Mouse (Mus musculus) heart, embryonic 13.5 days (tissue): ENCODE data around the gene Pah. TPM values are rescaled to one million over a fixed set of nuclear protein-coding genes. Genes with fewer than 3 reads are reported as not detected.

Experiments used
- ATAC-seq: fragments of 200-750 bp; cut with Nextera tagmentation; 2 replicates; pipeline ENCODE4 v1.8.0; 2017; ENCODE audit warnings: moderate TSS enrichment; ENCODE audit not compliant: insufficient number of reproducible peaks, low FRiP score, low TSS enrichment; ENCODE audit errors: extremely low read depth
- H3K27ac ChIP-seq: fragments of 300-500 bp; sonication (generic); replicated peaks from 2 replicates; pipeline ENCODE4 v1.5.1; 2015; ENCODE audit warnings: moderate library complexity, mild to moderate bottlenecking, inconsistent platforms
- H3K27me3 ChIP-seq: fragments of 300-500 bp; sonication (generic); replicated peaks from 2 replicates; pipeline ENCODE4 v1.6.1; 2015; ENCODE audit warnings: mild to moderate bottlenecking, inconsistent platforms
- H3K36me3 ChIP-seq: fragments of 300-500 bp; sonication (generic); 2 replicates; pipeline ENCODE4 v1.6.1; 2015; ENCODE audit warnings: mild to moderate bottlenecking, inconsistent platforms
- H3K4me1 ChIP-seq: fragments of 300-500 bp; sonication (generic); 2 replicates; pipeline ENCODE4 v1.6.1; 2015; ENCODE audit warnings: inconsistent platforms
- H3K4me2 ChIP-seq: fragments of 300-500 bp; sonication (generic); 2 replicates; pipeline ENCODE4 v1.6.1; 2015; ENCODE audit warnings: inconsistent platforms, mild to moderate bottlenecking, moderate library complexity
- H3K4me3 ChIP-seq: fragments of 300-500 bp; sonication (generic); 2 replicates; pipeline ENCODE4 v1.5.1; 2015; ENCODE audit warnings: moderate library complexity, mild to moderate bottlenecking, inconsistent platforms
- H3K9ac ChIP-seq: fragments of 300-500 bp; sonication (generic); 2 replicates; pipeline ENCODE4 v1.6.1; 2015; ENCODE audit warnings: inconsistent platforms, mild to moderate bottlenecking, moderate library complexity
- H3K9me3 ChIP-seq: fragments of 300-500 bp; sonication (generic); 2 replicates; pipeline ENCODE4 v1.6.1; 2016; ENCODE audit warnings: inconsistent platforms
- WGBS: fragments of 180-500 bp; shearing (Covaris S2); methylation state at CpG from one replicate; pipeline ENCODE4 v1.1.7; 2015; ENCODE audit warnings: mixed read lengths; 5-methylcytosine and 5-hydroxymethylcytosine counted together
- polyA plus RNA-seq: library from polyadenylated mRNA; unstranded; fragments of >200 nt; fragmentation: Nextera tagmentation; extraction: Ambion mirVana; gene quantifications from 2 replicates; pipeline ENCODE4 v1.2.1, GENCODE M21; 2015

Pah gene
- polyA plus RNA-seq, 1 experiment from 2014 or later, result 0.20 TPM

DNA sequence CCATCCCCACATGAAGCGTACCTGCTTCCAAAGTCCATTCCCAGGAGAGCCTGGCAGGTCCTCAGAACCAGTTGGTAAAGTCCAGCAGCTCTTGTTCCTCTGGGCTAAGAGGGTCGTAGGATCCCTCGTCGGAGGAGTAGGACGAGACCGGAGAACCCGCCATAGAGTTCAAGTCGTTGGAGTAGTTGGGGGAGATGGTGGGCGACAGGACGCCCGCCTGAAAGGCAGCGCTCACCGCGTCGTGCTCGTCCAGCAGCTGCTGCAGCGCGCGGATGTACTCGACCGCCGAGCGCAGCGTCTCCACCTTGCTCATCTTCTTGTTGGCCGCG lies 29.3 kb upstream of the Pah start:
- peak overlapping the region; percentile 99 for H3K4me2 ChIP-seq
- ATAC-seq, result no peak
- under 1% methylated on average over 26 of the region's 26 CpGs for WGBS
- H3K27me3 ChIP-seq, result peaks cover 99% of the 10 kb centered on the region
- H3K36me3 ChIP-seq, result no peaks in the 10 kb centered on the region
- H3K27ac ChIP-seq, result no peak overlapping the region
- H3K9me3 ChIP-seq, result no peaks in the 10 kb centered on the region
- peaks cover 20% of the 10 kb centered on the region for H3K4me1 ChIP-seq
- H3K4me3 ChIP-seq, result peak overlapping the region; percentile 67
- H3K9ac ChIP-seq, result peak overlapping the region; percentile 69; the same call in 1 of the 2 replicates

DNA sequence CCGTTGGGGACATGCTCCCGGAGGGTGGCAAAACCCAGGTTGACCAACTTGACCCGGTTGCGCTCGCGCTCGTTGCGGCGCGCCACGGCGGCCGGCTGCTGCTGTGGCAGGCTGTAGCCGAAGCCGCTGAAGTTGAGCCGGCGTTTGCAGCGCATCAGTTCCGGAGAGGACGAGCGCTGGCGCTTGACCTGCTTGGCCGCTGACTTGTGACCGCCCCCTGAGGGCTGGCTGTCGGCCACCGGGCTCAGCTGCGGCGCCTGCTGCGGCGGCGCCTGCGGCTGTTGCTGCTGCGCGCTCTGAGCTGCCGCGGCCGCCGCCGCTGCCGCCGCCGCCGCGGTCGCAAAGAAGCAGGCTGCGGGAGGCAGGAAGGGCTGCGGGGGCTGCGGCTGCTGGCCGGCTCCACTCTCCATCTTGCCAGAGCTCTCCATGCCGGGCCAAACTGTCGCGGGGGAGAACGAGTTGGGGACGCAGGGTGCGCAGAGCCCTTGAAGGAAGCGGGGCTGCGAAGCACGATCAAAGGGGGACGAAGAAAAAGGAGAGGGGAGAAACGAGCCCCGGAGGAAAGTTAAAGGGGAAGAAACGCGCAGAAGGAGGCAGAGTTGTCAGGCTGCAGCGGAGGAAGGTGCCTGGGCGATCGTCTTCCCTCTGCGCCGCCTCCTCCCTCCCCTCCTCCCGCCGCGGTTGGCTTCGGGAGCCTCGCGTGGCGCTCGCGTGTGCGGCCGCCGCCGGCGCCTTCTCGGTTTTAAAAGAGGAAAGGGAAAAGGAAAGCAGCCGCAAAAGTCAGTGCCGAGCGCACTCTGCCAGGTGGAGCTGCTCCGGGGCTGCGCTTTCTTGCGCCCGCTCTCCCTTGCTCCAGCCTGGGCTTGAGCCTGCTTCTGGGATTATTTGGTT lies 28.7 kb upstream of the Pah start:
- no peak overlapping the region for H3K27ac ChIP-seq
- H3K4me2 ChIP-seq, result peak overlapping the region; percentile 99
- H3K4me1 ChIP-seq, result peaks cover 20% of the 10 kb centered on the region
- WGBS, result under 1% methylated on average over 73 of the region's 90 CpGs
- peak overlapping the region; percentile 67 for H3K4me3 ChIP-seq
- no peak for ATAC-seq
- peak overlapping the region; percentile 69 for H3K9ac ChIP-seq
- no peaks in the 10 kb centered on the region for H3K36me3 ChIP-seq
- peaks cover 96% of the 10 kb centered on the region for H3K27me3 ChIP-seq
- H3K9me3 ChIP-seq, result peaks cover 2% of the 10 kb centered on the region; the same call in 1 of the 2 replicates

DNA sequence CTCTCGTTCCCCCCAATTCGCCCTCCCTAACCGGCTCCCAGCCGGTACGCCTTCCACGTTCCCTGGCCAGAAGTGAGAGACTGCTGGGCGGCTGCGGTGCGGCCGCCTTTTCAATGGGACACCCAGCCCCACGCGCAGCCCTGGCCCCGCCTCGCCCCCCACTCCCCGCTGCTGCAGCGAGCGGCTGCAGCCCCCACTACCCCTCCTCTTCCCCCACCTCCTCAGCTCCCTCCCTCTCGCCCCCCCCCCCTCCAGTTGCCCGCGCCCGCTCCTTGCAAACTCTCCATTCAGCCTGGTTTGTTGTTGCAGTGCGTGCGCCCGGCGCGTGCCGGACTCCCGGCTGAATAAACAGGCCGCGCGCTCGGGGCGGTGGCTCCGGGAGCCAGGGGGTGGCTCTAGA lies 28.0 kb upstream of the Pah start, which contains the start of gene Ascl1:
TSS of gene Ascl1 (minus strand) at position 85 of the 400 bp plus-strand sequence.
- no peak for ATAC-seq
- H3K9ac ChIP-seq, result peak within 1 kb of the TSS; percentile 69
- H3K27ac ChIP-seq, result no peak within 1 kb of the TSS
- H3K4me1 ChIP-seq, result peaks cover 19% of the 10 kb centered on the region
- peaks cover 96% of the 10 kb centered on the region for H3K27me3 ChIP-seq
- peaks cover 6% of the 10 kb centered on the region; the same call in 1 of the 2 replicates for H3K9me3 ChIP-seq
- WGBS, result under 1% methylated on average over 33 of the region's 34 CpGs
- peak within 1 kb of the TSS; percentile 99 for H3K4me2 ChIP-seq
- H3K36me3 ChIP-seq, result no peaks in the 10 kb centered on the region
- peak within 1 kb of the TSS; percentile 67 for H3K4me3 ChIP-seq

DNA sequence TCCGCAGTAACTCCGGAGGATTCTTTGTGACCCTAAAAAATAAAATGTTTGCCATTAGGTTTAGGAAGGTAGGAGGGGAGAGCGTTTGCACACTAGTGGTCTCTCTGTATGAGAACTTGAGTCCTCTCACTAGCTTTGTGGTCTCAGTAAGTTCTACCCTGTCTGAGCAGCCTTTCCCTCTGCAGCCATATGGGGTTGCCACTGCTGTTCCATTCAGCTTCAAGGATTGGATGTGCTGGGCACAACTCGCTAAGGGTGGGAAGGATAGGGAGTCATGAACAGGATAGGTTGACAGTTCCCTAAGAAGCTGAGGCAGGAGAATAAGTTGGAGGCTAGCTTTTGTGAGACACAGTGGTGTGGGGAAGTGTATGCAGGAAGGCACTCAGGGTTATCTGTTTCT lies 27.4 kb upstream of the Pah start:
- ATAC-seq, result no peak
- WGBS, result 2% methylated on average over 4 of the region's 4 CpGs
- Histone ChIP-seq H3K4me1 (peaks cover 17% of the 10 kb centered on the region), H3K9me3 (peaks cover 6% of the 10 kb centered on the region; the same call in 1 of the 2 replicates), H3K9ac (no peak overlapping the region), H3K27me3 (peaks cover 96% of the 10 kb centered on the region), H3K27ac (no peak overlapping the region), H3K4me2 (peak overlapping the region; percentile 99), H3K36me3 (no peaks in the 10 kb centered on the region), H3K4me3 (peak overlapping the region; percentile 67)

DNA sequence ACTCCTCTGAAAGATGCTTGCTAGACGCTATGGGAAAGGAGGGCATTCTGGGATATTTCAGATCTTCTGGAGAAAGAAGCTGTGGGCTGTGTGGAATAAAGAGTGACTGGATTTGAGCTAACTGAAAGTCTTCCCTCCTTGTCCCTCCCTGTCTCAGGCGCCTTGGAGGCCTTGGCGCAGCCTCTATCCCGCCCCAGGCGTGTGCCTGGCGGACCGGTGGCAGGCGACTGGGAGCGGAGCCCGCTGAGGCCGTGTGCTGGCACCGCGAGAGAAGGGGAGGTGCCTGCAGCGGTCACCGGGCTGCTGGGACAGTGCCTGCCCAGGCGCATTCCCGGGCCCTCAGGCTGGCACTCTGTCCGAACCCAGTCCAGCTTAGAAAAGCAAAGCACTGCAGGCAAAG lies 27.0 kb upstream of the Pah start:
- H3K4me3 ChIP-seq, result peak overlapping the region; percentile 67
- no peak for ATAC-seq
- H3K9ac ChIP-seq, result no peak overlapping the region
- no peak overlapping the region for H3K27ac ChIP-seq
- peaks cover 96% of the 10 kb centered on the region for H3K27me3 ChIP-seq
- peak overlapping the region; percentile 99 for H3K4me2 ChIP-seq
- WGBS, result under 1% methylated on average over 18 of the region's 18 CpGs
- no peaks in the 10 kb centered on the region for H3K36me3 ChIP-seq
- peaks cover 17% of the 10 kb centered on the region for H3K4me1 ChIP-seq
- H3K9me3 ChIP-seq, result peaks cover 6% of the 10 kb centered on the region; the same call in 1 of the 2 replicates

DNA sequence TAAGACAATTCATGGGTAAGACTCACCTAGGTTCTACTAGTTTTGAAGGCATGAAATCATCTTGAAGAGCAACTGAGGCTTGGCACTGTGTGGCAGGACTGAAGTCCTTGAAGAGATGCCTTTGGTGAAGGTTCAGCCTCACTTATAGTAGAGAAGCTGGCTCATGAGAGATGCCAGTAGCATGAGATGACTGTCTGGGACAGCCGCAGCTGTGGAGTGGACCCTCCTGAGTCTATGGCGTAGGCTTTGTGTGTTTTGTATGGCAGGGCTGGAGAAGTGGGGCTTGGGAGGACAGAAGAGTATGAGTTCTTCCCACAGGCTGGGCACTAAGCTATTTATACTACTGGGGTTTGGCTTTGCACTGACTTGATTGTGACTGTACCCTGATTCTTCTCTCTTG lies 24.5 kb upstream of the Pah start:
- peaks cover 6% of the 10 kb centered on the region; the same call in 1 of the 2 replicates for H3K9me3 ChIP-seq
- no peaks in the 10 kb centered on the region for H3K36me3 ChIP-seq
- peaks cover 17% of the 10 kb centered on the region for H3K4me1 ChIP-seq
- H3K9ac ChIP-seq, result no peak overlapping the region
- no peak overlapping the region for H3K4me2 ChIP-seq
- no peak for ATAC-seq
- WGBS, result 75% methylated on average over 2 of the region's 2 CpGs
- no peak overlapping the region for H3K4me3 ChIP-seq
- H3K27me3 ChIP-seq, result peaks cover 98% of the 10 kb centered on the region
- H3K27ac ChIP-seq, result no peak overlapping the region

DNA sequence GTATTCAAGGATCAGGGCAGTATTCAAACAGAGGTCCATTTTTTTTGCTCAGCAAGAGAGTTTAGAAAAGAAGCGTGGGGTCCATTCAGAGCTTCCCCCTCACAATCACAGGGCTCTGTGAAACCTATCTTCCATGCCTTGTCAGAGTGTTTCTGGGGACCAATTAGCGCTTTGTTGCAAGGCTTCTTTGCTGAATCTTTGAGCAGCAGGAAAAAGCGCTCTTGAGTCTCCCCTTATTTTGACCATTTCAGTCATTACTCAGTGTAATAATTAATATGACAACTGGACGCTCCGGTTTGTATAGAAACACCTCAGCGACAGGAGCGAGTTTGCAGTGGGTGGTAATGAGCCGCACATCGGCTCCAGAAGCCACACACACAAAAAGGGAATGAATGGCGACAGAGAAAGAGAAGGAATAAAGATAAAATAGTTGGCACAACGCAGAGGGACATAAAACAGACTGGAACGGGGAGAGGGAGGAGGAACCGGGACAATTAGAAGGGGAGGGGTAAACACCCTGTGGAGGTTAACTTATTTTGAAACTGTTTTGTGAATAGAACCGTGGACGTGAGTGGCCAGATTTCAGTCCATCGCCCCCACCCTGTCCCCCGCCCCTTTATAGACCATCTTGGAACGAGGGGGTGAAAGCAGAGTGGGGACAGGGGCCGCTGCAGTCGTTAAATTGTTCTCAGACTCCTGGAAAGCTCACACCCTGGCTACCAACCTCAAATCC lies 20.5 kb upstream of the Pah start:
- no peak for ATAC-seq
- Histone ChIP-seq H3K36me3 (no peaks in the 10 kb centered on the region), H3K27ac (no peak overlapping the region), H3K9ac (no peak overlapping the region), H3K4me3 (no peak overlapping the region), H3K4me2 (no peak overlapping the region), H3K4me1 (no peaks in the 10 kb centered on the region), H3K27me3 (peaks cover 87% of the 10 kb centered on the region), H3K9me3 (peaks cover 6% of the 10 kb centered on the region; the same call in 1 of the 2 replicates)
- 28% methylated on average over 20 of the region's 20 CpGs for WGBS

DNA sequence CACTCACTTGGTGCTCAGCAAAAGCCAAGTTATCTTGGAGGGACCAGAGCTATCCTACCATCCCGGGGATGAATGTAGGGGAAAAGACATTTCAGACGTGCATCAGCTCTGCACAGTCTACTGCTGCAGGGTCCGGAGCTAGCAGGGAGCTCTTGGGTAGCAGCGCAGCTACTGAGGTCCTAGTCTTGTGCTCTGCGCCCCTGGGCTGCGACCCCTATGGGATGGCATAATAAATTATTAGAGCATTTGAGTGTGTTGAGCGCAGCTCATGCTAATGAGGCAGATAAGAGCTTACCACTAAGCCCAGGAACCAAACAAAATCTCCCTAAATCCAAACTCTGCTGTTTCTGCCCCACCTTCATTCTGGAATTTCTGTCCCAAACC lies 19.9 kb upstream of the Pah start:
- Histone ChIP-seq H3K27ac (no peak overlapping the region), H3K4me1 (no peaks in the 10 kb centered on the region), H3K36me3 (no peaks in the 10 kb centered on the region), H3K4me2 (no peak overlapping the region), H3K4me3 (no peak overlapping the region), H3K9me3 (peaks cover 6% of the 10 kb centered on the region; the same call in 1 of the 2 replicates), H3K9ac (no peak overlapping the region), H3K27me3 (peaks cover 83% of the 10 kb centered on the region)
- no peak for ATAC-seq
- 22% methylated on average over 7 of the region's 7 CpGs for WGBS

DNA sequence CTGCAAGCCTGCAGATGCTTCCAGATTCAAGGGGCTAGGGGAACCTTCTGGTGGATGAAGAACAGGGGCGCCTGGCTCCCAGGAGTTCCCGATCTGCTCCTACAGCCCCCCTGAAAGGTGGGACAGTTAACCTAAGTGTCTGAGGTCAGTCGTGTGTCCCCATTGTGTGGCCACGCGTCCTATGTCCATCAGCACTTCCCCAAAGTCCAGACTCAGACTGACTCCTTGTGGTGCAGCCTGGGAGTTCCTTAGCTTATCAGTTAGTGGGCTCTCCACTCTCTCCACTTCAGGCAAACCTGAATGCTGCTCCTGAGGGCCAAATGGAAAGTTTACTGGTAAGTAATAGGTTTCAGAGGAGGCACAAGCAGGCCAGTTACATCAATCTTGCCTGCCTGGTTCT lies 19.3 kb upstream of the Pah start:
- ATAC-seq, result no peak
- no peaks in the 10 kb centered on the region for H3K4me1 ChIP-seq
- H3K27me3 ChIP-seq, result peaks cover 83% of the 10 kb centered on the region
- no peaks in the 10 kb centered on the region for H3K36me3 ChIP-seq
- no peak overlapping the region for H3K4me2 ChIP-seq
- H3K9ac ChIP-seq, result no peak overlapping the region
- WGBS, result 15% methylated on average over 5 of the region's 5 CpGs
- H3K9me3 ChIP-seq, result peaks cover 6% of the 10 kb centered on the region; the same call in 1 of the 2 replicates
- no peak overlapping the region for H3K4me3 ChIP-seq
- no peak overlapping the region for H3K27ac ChIP-seq

DNA sequence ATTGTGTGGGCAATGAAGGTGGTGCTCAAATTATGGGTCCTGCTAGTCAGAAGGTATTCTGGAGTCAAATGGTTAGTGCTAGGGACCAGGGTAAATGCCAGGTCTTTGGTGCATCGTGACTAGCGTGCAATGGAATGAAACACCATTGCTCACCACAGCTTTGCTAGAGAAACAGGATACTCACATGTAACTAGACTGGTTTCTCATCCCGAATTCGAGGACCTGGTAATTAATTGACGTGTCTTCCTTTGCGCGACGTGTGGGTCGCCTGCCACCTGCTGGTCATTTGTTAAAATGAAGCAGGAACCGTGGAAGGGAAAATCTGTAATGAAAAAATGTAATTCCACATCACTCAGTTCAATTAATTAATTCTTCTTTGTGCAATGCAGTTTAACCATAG lies 17.6 kb upstream of the Pah start:
- Histone ChIP-seq H3K4me1 (no peaks in the 10 kb centered on the region), H3K9me3 (no peaks in the 10 kb centered on the region), H3K27ac (no peak overlapping the region), H3K9ac (no peak overlapping the region), H3K4me2 (no peak overlapping the region), H3K27me3 (peaks cover 68% of the 10 kb centered on the region), H3K4me3 (no peak overlapping the region), H3K36me3 (no peaks in the 10 kb centered on the region)
- under 1% methylated on average over 10 of the region's 10 CpGs for WGBS
- no peak for ATAC-seq

DNA sequence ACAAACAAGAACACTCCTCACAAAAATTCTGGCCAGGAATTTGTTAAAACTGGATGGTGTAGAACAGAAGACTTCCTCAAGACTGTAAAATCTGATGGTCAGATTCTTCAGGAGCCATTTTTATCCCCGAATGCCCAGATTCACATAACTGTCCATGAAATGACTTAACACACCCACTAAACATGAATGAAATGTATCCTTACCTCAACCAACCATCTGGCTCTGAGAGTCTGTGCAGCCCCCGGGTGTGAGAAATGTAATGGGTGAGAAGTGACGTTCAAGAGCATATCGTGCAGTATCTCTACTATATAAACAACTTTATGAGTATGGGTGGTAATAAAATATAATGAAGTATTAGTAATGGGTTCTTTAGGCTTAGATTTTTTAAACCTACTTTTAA lies 13.0 kb upstream of the Pah start:
- ATAC-seq, result no peak
- 77% methylated on average over 4 of the region's 4 CpGs for WGBS
- Histone ChIP-seq H3K9ac (no peak overlapping the region), H3K4me3 (no peak overlapping the region), H3K27ac (no peak overlapping the region), H3K36me3 (no peaks in the 10 kb centered on the region), H3K27me3 (peaks cover 22% of the 10 kb centered on the region), H3K4me2 (no peak overlapping the region), H3K9me3 (no peaks in the 10 kb centered on the region), H3K4me1 (no peaks in the 10 kb centered on the region)
